ENCODE assay signal across 18 mouse cellular contexts in the genomic region with DNA sequence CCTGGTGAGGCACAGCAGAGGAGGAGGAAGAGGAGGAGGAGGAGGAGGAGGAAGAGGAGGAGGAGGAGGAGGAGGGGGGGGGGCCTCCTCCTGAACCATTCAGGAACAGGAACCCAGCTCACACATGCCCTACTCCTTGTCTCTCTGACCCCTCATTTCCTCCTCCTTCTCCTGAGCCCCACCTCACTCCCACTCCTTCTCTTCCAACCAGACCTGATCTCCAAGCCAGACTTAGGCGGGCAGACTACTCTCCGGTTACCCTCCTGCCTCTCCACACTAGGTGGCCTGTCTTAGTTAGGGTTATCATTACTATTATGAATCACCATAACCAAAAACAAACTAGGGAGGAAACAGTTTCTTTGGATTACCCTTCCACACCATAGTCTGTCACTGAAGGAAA. TPM values are rescaled to one million over a fixed set of nuclear protein-coding genes. Genes with fewer than 3 reads are reported as not detected.
DNase-seq lines count a peak whose midpoint lies in the region; ATAC-seq and TF ChIP-seq lines count a peak whose summit lies in the region.
"Had no signal": no experiment of that assay in that cellular context is flagged by ENCODE, and none has a peak within 500 bp of the region (broad histone marks: within the 10 kb centered on the region; RNA-seq: fewer than 3 reads in every experiment).

No protein-coding gene starts in this region.

- ATAC-seq in kidney, embryonic 14.5 days (ENCODE audit: low FRiP score, low TSS enrichment) = peak; percentile 61; the same call in 1 of the 2 replicates
- ATAC-seq in lung, embryonic 14.5 days (ENCODE audit: insufficient read depth) = 0 out of 2 replicates have a peak, but pooled peaks have one; percentile 58
- no peak for ATAC-seq in lung, postnatal 0 days
- no peak for ATAC-seq in intestine, postnatal 0 days
- ATAC-seq: forebrain, embryonic 15.5 days; hindbrain, embryonic 16.5 days had no signal

- H3K4me3 ChIP-seq in kidney, embryonic 14.5 days (ENCODE audit: low read length) = no peak overlapping the region
- H3K4me3 ChIP-seq in lung, embryonic 14.5 days (ENCODE audit: low read depth, low read length) = no peak overlapping the region
- no peak overlapping the region for H3K4me3 ChIP-seq in lung, postnatal 0 days (ENCODE audit: low read depth, low read length)
- no peak overlapping the region for H3K4me3 ChIP-seq in limb, embryonic 10.5 days
- H3K4me3 ChIP-seq in intestine, postnatal 0 days (ENCODE audit: low read depth, low read length) = no peak overlapping the region
- H3K4me3 ChIP-seq: embryonic facial prominence, embryonic 12.5 days; forebrain, embryonic 15.5 days; hindbrain, embryonic 12.5 days had no signal

- peaks cover 8% of the 10 kb centered on the region for H3K4me1 ChIP-seq in kidney, embryonic 14.5 days (ENCODE audit: control insufficient read depth, insufficient read depth, low read length)
- H3K4me1 ChIP-seq in lung, embryonic 14.5 days (ENCODE audit: insufficient read depth) = no peaks in the 10 kb centered on the region
- no peaks in the 10 kb centered on the region for H3K4me1 ChIP-seq in lung, postnatal 0 days (ENCODE audit: insufficient read depth, low read depth, low read length)
- peaks cover 10% of the 10 kb centered on the region for H3K4me1 ChIP-seq in limb, embryonic 10.5 days
- no peaks in the 10 kb centered on the region for H3K4me1 ChIP-seq in intestine, postnatal 0 days (replicated peaks; ENCODE audit: control insufficient read depth, insufficient read depth, low read length)
- H3K4me1 ChIP-seq: forebrain, embryonic 15.5 days; hindbrain, embryonic 12.5 days had no signal

- no peak for TF ChIP-seq EP300 in lung, postnatal 0 days (IDR thresholded peaks at IDR 0.05)

- no peak overlapping the region for H3K9ac ChIP-seq in kidney, embryonic 14.5 days (ENCODE audit: low read depth, low read length)
- H3K9ac ChIP-seq in lung, embryonic 14.5 days = no peak overlapping the region
- no peak overlapping the region for H3K9ac ChIP-seq in lung, postnatal 0 days (replicated peaks; ENCODE audit: low read depth)
- H3K9ac ChIP-seq in intestine, postnatal 0 days (ENCODE audit: low read depth, low read length) = no peak overlapping the region
- H3K9ac ChIP-seq: embryonic facial prominence, embryonic 12.5 days; forebrain, embryonic 15.5 days; hindbrain, embryonic 12.5 days had no signal

- H3K27ac ChIP-seq in kidney, embryonic 14.5 days (ENCODE audit: low read depth, low read length) = no peak overlapping the region
- H3K27ac ChIP-seq in lung, embryonic 14.5 days (ENCODE audit: low read depth) = no peak overlapping the region
- H3K27ac ChIP-seq in lung, postnatal 0 days (ENCODE audit: low read length) = no peak overlapping the region
- peak overlapping the region; percentile 14; the same call in 1 of the 2 replicates for H3K27ac ChIP-seq in limb, embryonic 10.5 days
- no peak overlapping the region for H3K27ac ChIP-seq in intestine, postnatal 0 days (ENCODE audit: low read depth, low read length)
- H3K27ac ChIP-seq: embryonic facial prominence, embryonic 12.5 days; forebrain, embryonic 15.5 days; hindbrain, embryonic 12.5 days had no signal

- H3K4me2 ChIP-seq in kidney, embryonic 14.5 days (replicated peaks; ENCODE audit: low read depth, low read length) = no peak overlapping the region
- H3K4me2 ChIP-seq in lung, embryonic 14.5 days = no peak overlapping the region
- no peak overlapping the region for H3K4me2 ChIP-seq in lung, postnatal 0 days (replicated peaks; ENCODE audit: low read depth, low read length)
- no peak overlapping the region for H3K4me2 ChIP-seq in intestine, postnatal 0 days (replicated peaks; ENCODE audit: low read depth)
- H3K4me2 ChIP-seq: embryonic facial prominence, embryonic 12.5 days; forebrain, embryonic 15.5 days; hindbrain, embryonic 12.5 days had no signal

- H3K9me3 ChIP-seq in kidney, embryonic 14.5 days (ENCODE audit: control insufficient read depth, low read length) = no peaks in the 10 kb centered on the region
- no peaks in the 10 kb centered on the region for H3K9me3 ChIP-seq in lung, embryonic 14.5 days (ENCODE audit: low read depth, low read length)
- no peaks in the 10 kb centered on the region for H3K9me3 ChIP-seq in lung, postnatal 0 days (ENCODE audit: low read length)
- no peaks in the 10 kb centered on the region for H3K9me3 ChIP-seq in limb, embryonic 10.5 days (replicated peaks)
- H3K9me3 ChIP-seq in intestine, postnatal 0 days (ENCODE audit: control insufficient read depth) = no peaks in the 10 kb centered on the region
- H3K9me3 ChIP-seq: embryonic facial prominence, embryonic 12.5 days; forebrain, embryonic 15.5 days; G1E; hindbrain, embryonic 12.5 days had no signal

- no peak for TF ChIP-seq CTCF in lung, embryonic 14.5 days (IDR thresholded peaks at IDR 0.05; ENCODE audit: low read depth)
- TF ChIP-seq CTCF in lung, postnatal 0 days (IDR thresholded peaks at IDR 0.05) = no peak
- TF ChIP-seq CTCF in intestine, postnatal 0 days (IDR thresholded peaks at IDR 0.05; ENCODE audit: low read depth) = no peak

- 10% methylated on average over 2 of the region's 2 CpGs for WGBS in kidney, embryonic 14.5 days
- WGBS in lung, embryonic 14.5 days = 68% methylated on average over 2 of the region's 2 CpGs
- WGBS in lung, postnatal 0 days = 45% methylated on average over 2 of the region's 2 CpGs
- 83% methylated on average over 2 of the region's 2 CpGs for WGBS in limb, embryonic 10.5 days
- 85% methylated on average over 2 of the region's 2 CpGs for WGBS in intestine, postnatal 0 days

- H3K27me3 ChIP-seq in kidney, embryonic 14.5 days (ENCODE audit: control insufficient read depth, insufficient read depth, low read length) = no peaks in the 10 kb centered on the region
- no peaks in the 10 kb centered on the region for H3K27me3 ChIP-seq in lung, embryonic 14.5 days (ENCODE audit: insufficient read depth, low read length)
- H3K27me3 ChIP-seq in lung, postnatal 0 days (replicated peaks; ENCODE audit: insufficient read depth, low read length) = no peaks in the 10 kb centered on the region
- H3K27me3 ChIP-seq in limb, embryonic 10.5 days (ENCODE audit: low read depth, poor library complexity, severe bottlenecking) = no peaks in the 10 kb centered on the region
- H3K27me3 ChIP-seq in intestine, postnatal 0 days (replicated peaks; ENCODE audit: control insufficient read depth, insufficient read depth, low read length) = no peaks in the 10 kb centered on the region
- H3K27me3 ChIP-seq: embryonic facial prominence, embryonic 12.5 days; forebrain, embryonic 15.5 days; hindbrain, embryonic 12.5 days had no signal

- H3K36me3 ChIP-seq in kidney, embryonic 14.5 days (ENCODE audit: control insufficient read depth, insufficient read depth, low read length) = no peaks in the 10 kb centered on the region
- H3K36me3 ChIP-seq in lung, embryonic 14.5 days (ENCODE audit: insufficient read depth) = no peaks in the 10 kb centered on the region
- H3K36me3 ChIP-seq in lung, postnatal 0 days (ENCODE audit: insufficient read depth, low read length) = no peaks in the 10 kb centered on the region
- no peaks in the 10 kb centered on the region for H3K36me3 ChIP-seq in limb, embryonic 10.5 days
- H3K36me3 ChIP-seq in intestine, postnatal 0 days (ENCODE audit: control insufficient read depth, insufficient read depth) = no peaks in the 10 kb centered on the region
- H3K36me3 ChIP-seq: embryonic facial prominence, embryonic 12.5 days; forebrain, embryonic 15.5 days; hindbrain, embryonic 12.5 days had no signal

- no peak for DNase-seq in kidney, adult 11 months
- no peak for DNase-seq in lung, embryonic 14.5 days
- DNase-seq in lung, postnatal 0 days (ENCODE audit: low spot score) = no peak
- DNase-seq in limb, embryonic 10.5 days (ENCODE audit: low spot score) = no peak
- DNase-seq: adrenal gland, adult 8-10 months; adrenal gland, postnatal 36 days; cerebellum, adult 2 months; cerebellum, postnatal 10 days; gastrocnemius, postnatal 36 days; heart, postnatal 10 days; heart, postnatal 4 days had no signal

RNA-seq across cellular contexts. Expression of a gene that starts 10.0 kb away (rescaled TPM):
- 9.0 and 17.1 TPM in 2 replicates for polyA plus RNA-seq in kidney, embryonic 14.5 days (2014; fragmentation: Nextera tagmentation; extraction: Ambion mirVana)
- polyA plus RNA-seq in lung, embryonic 14.5 days (2014; fragmentation: Nextera tagmentation; extraction: Ambion mirVana) = 10.3 and 11.0 TPM in 2 replicates
- polyA plus RNA-seq in lung, postnatal 0 days (2015; fragmentation: Nextera tagmentation; extraction: Ambion mirVana) = 6.4 and 8.5 TPM in 2 replicates
- 8.3 and 9.7 TPM in 2 replicates for polyA plus RNA-seq in limb, embryonic 10.5 days (2016; fragmentation: Nextera tagmentation; extraction: Ambion mirVana)
- 7.0 and 7.4 TPM in 2 replicates for polyA plus RNA-seq in intestine, postnatal 0 days (2015; fragmentation: Nextera tagmentation; extraction: Ambion mirVana)

Comparison
In these comparisons a context has a peak if more than half of its experiments do, and no peak if none do; other contexts are left out.
1. ATAC-seq: peak in kidney, embryonic 14.5 days (single experiment) and lung, embryonic 14.5 days (single experiment); none in lung, postnatal 0 days (single experiment) and intestine, postnatal 0 days (single experiment).